Mouse (Mus musculus) bone marrow macrophage, adult 2 months (primary cell): ENCODE data around the gene Them4.

ENCODE experiments used
- CTCF ChIP-seq: IDR thresholded peaks from 2 replicates; pipeline ENCODE4 v1.5.1; 2012; ENCODE audit warnings: low read depth, mild to moderate bottlenecking, low read length, moderate library complexity
- POLR2A ChIP-seq: IDR thresholded peaks from 2 replicates; pipeline ENCODE4 v1.6.1; 2012; ENCODE audit warnings: mild to moderate bottlenecking, low read depth, low read length, borderline replicate concordance

DNA sequence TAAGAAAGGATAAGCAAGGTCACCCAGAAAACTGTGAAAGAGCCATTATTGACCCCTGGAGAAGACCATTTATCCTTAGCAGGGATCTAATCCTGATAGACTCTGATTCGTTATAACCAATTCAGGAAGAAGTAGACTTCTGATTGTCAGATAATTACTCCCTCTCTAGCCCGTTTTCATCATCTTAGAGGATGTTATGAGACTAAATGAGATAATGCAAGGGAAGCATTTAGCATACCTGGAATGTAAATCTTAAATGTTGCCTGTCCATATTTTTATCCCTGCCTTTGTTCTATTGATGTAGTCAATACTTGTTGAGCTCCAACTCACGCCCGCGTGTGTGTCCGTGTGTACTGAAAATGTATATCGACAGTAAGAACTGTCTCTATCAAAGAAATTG is 602 bp downstream of the Them4 start:
- TF ChIP-seq POLR2A (no peak), CTCF (no peak)
